ENCODE assay signal across 8 mouse cellular contexts in genomic region chr14:21075751-21076500, GRCm38 (mm10). TPM values are rescaled to one million over a fixed set of nuclear protein-coding genes. Genes with fewer than 3 reads are reported as not detected.
DNase-seq lines count a peak whose midpoint lies in the region; ATAC-seq and TF ChIP-seq lines count a peak whose summit lies in the region.

No protein-coding gene starts in this region.

- H3K79me2 ChIP-seq in CH12.LX (replicated peaks; ENCODE audit: control insufficient read depth, extremely low read depth, insufficient read depth, poor library complexity, severe bottlenecking) = no peaks in the 10 kb centered on the region

- peak overlapping the region; percentile 55 to 90 (median 75) for H3K4me3 ChIP-seq in CH12.LX (replicated peaks in 1 of 3; ENCODE audit: low read depth in 2 of 3, low read length in 2 of 3, poor library complexity in 1 of 3)
- H3K4me3 ChIP-seq in forebrain, embryonic 10.5 days = peak overlapping the region; percentile 75
- peak overlapping the region; percentile 79 for H3K4me3 ChIP-seq in heart, embryonic 15.5 days
- H3K4me3 ChIP-seq in liver, embryonic 14.5 days (ENCODE audit: insufficient read depth in 1 of 2, low read depth in 2 of 2, low read length in 2 of 2) = peak overlapping the region; percentile 60 to 80
- peak overlapping the region; percentile 68 for H3K4me3 ChIP-seq in stomach, embryonic 15.5 days (replicated peaks)

- no peaks in the 10 kb centered on the region for H3K27me3 ChIP-seq in CH12.LX (replicated peaks)
- no peaks in the 10 kb centered on the region for H3K27me3 ChIP-seq in forebrain, embryonic 10.5 days (ENCODE audit: poor library complexity, severe bottlenecking)
- no peaks in the 10 kb centered on the region for H3K27me3 ChIP-seq in heart, embryonic 15.5 days
- H3K27me3 ChIP-seq in liver, embryonic 14.5 days (ENCODE audit: control insufficient read depth, insufficient read depth, low read length) = no peaks in the 10 kb centered on the region
- no peaks in the 10 kb centered on the region for H3K27me3 ChIP-seq in stomach, embryonic 15.5 days (replicated peaks)

- no peak overlapping the region for H3K27ac ChIP-seq in CH12.LX (ENCODE audit: insufficient read depth, low read depth)
- H3K27ac ChIP-seq in forebrain, embryonic 10.5 days = peak overlapping the region; percentile 87
- H3K27ac ChIP-seq in heart, embryonic 15.5 days = peak overlapping the region; percentile 93
- peak overlapping the region; percentile 86 for H3K27ac ChIP-seq in liver, embryonic 14.5 days
- H3K27ac ChIP-seq in stomach, embryonic 15.5 days = peak overlapping the region; percentile 90

- TF ChIP-seq RAD21 in CH12.LX (IDR thresholded peaks at IDR 0.05; ENCODE audit: low read depth, low read length) = no peak

- peaks cover 2 to 16% of the 10 kb centered on the region in 2 experiments; a peak in 2 of 4 replicates for H3K4me1 ChIP-seq in CH12.LX (ENCODE audit: control insufficient read depth in 1 of 2, insufficient read depth in 2 of 2)
- peaks cover 21% of the 10 kb centered on the region for H3K4me1 ChIP-seq in forebrain, embryonic 10.5 days
- peaks cover 36% of the 10 kb centered on the region for H3K4me1 ChIP-seq in heart, embryonic 15.5 days (replicated peaks)
- peaks cover 40 to 42% of the 10 kb centered on the region in 2 experiments for H3K4me1 ChIP-seq in liver, embryonic 14.5 days (replicated peaks; ENCODE audit: control insufficient read depth in 2 of 2, insufficient read depth in 2 of 2, low read length in 1 of 2)
- H3K4me1 ChIP-seq in stomach, embryonic 15.5 days = peaks cover 12% of the 10 kb centered on the region; the same call in 1 of the 2 replicates

- peak; percentile 99 for ATAC-seq in heart, embryonic 15.5 days (replicated peaks; ENCODE audit: insufficient number of reproducible peaks, insufficient read depth, low FRiP score, low read depth)
- ATAC-seq in liver, embryonic 14.5 days (ENCODE audit: insufficient read depth) = peak; percentile 93
- peak; percentile 96 for ATAC-seq in stomach, embryonic 15.5 days (ENCODE audit: insufficient read depth, low FRiP score, low read depth)

- under 1% methylated on average over 59 of the region's 59 CpGs for WGBS in forebrain, embryonic 10.5 days
- WGBS in heart, embryonic 15.5 days = 0% methylated on average over 53 of the region's 59 CpGs
- 0% methylated on average over 59 of the region's 59 CpGs for WGBS in liver, embryonic 14.5 days (ENCODE audit: insufficient replicate concordance)
- under 1% methylated on average over 59 of the region's 59 CpGs for WGBS in stomach, embryonic 15.5 days

- dilution Hi-C loops in CH12.LX (cut with MboI; ENCODE audit: extremely low pct_ligation_motif_present, extremely low pct_unique_long_range_greater_than_20kb, low sequenced_read_pairs) = no loop called here

- peak overlapping the region; percentile 68 for H3K9ac ChIP-seq in CH12.LX (ENCODE audit: insufficient read depth, low read depth)
- peak overlapping the region; percentile 81 for H3K9ac ChIP-seq in heart, embryonic 15.5 days
- H3K9ac ChIP-seq in liver, embryonic 14.5 days (replicated peaks) = peak overlapping the region; percentile 80
- H3K9ac ChIP-seq in stomach, embryonic 15.5 days = peak overlapping the region; percentile 69

- H3K36me3 ChIP-seq in CH12.LX (replicated peaks in 1 of 2; ENCODE audit: control insufficient read depth in 1 of 2, insufficient read depth in 1 of 2, low read length in 1 of 2) = no peaks in the 10 kb centered on the region
- no peaks in the 10 kb centered on the region for H3K36me3 ChIP-seq in forebrain, embryonic 10.5 days (replicated peaks)
- no peaks in the 10 kb centered on the region for H3K36me3 ChIP-seq in heart, embryonic 15.5 days
- H3K36me3 ChIP-seq in liver, embryonic 14.5 days (replicated peaks; ENCODE audit: control insufficient read depth, insufficient read depth, low read depth) = no peaks in the 10 kb centered on the region
- no peaks in the 10 kb centered on the region for H3K36me3 ChIP-seq in stomach, embryonic 15.5 days

- no peaks in the 10 kb centered on the region for H3K9me3 ChIP-seq in CH12.LX (replicated peaks; ENCODE audit: low read length)
- no peaks in the 10 kb centered on the region for H3K9me3 ChIP-seq in forebrain, embryonic 10.5 days
- H3K9me3 ChIP-seq in heart, embryonic 15.5 days (replicated peaks) = no peaks in the 10 kb centered on the region
- H3K9me3 ChIP-seq in liver, embryonic 14.5 days (ENCODE audit: control insufficient read depth, low read length) = no peaks in the 10 kb centered on the region
- H3K9me3 ChIP-seq in stomach, embryonic 15.5 days = no peaks in the 10 kb centered on the region

- H3K4me2 ChIP-seq in CH12.LX (ENCODE audit: insufficient read depth, low read depth, poor library complexity, severe bottlenecking) = peak overlapping the region; percentile 80
- H3K4me2 ChIP-seq in heart, embryonic 15.5 days = peak overlapping the region; percentile 87
- H3K4me2 ChIP-seq in liver, embryonic 14.5 days (ENCODE audit: low read depth) = peak overlapping the region; percentile 95
- peak overlapping the region; percentile 84 for H3K4me2 ChIP-seq in stomach, embryonic 15.5 days

- DNase-seq in CH12.LX (ENCODE audit: extremely low read depth) = peak; percentile 72
- DNase-seq in c-Kit-positive CD71-negative TER-119-negative erythroid progenitor cells, embryonic 14.5 days (ENCODE audit: low read depth) = peak; percentile 77
- DNase-seq in forebrain, embryonic 10.5 days (ENCODE audit: extremely low spot score, low spot score) = peak; percentile 86
- DNase-seq in kidney, postnatal 25 days = peak; percentile 91 to 97
- DNase-seq in liver, embryonic 14.5 days (ENCODE audit: low read depth in 3 of 3, low spot score in 3 of 3) = peak; percentile 84 to 86 (median 85)
- DNase-seq in neural tube, embryonic 10.5 days (ENCODE audit: extremely low spot score, low spot score) = peak; percentile 91

- in situ Hi-C loops in CH12.LX (cut with MboI; ENCODE audit: low pct_ligation_motif_present, low pct_unique_long_range_greater_than_20kb, low sequenced_read_pairs) = no loop called here

- no peak for TF ChIP-seq EP300 in CH12.LX (IDR thresholded peaks at IDR 0.05; ENCODE audit: low read length)
- no peak for TF ChIP-seq EP300 in liver, embryonic 14.5 days (IDR thresholded peaks at IDR 0.05; ENCODE audit: low read depth)

- no peak for TF ChIP-seq CTCF in CH12.LX (conservative IDR thresholded peaks at IDR 0.05 in 1 of 2, IDR thresholded peaks at IDR 0.05 in 1 of 2; ENCODE audit: low read depth in 2 of 2, low read length in 2 of 2)
- peak; percentile 25; the same call in 1 of the 2 replicates for TF ChIP-seq CTCF in liver, embryonic 14.5 days (IDR thresholded peaks at IDR 0.05; ENCODE audit: low read depth)

- TF ChIP-seq POLR2A in CH12.LX (IDR thresholded peaks at IDR 0.05; ENCODE audit: low read depth, low read length) = peak; percentile 56; the same call in 1 of the 2 replicates

TF ChIP-seq in CH12.LX, 34 proteins besides CTCF, POLR2A, EP300 and RAD21 (continues in another document):
- TF ChIP-seq MAFK (IDR thresholded peaks at IDR 0.05; ENCODE audit: insufficient replicate concordance, low read length) (no peak), GABPA (IDR thresholded peaks at IDR 0.05; ENCODE audit: insufficient replicate concordance, low read depth, low read length) (no peak), ETS1 (conservative IDR thresholded peaks at IDR 0.05; ENCODE audit: low read depth, low read length) (no peak), UBTF (IDR thresholded peaks at IDR 0.05; ENCODE audit: low read depth, low read length) (0 out of 2 replicates have a peak, but pooled peaks have one; percentile 53), NRF1 (IDR thresholded peaks at IDR 0.05; ENCODE audit: low read depth, low read length) (peak; percentile 57; the same call in 1 of the 2 replicates), CHD1 (IDR thresholded peaks at IDR 0.05; ENCODE audit: low read depth, low read length) (no peak), MAX (IDR thresholded peaks at IDR 0.05; ENCODE audit: low read length) (peak; percentile 48; the same call in 1 of the 2 replicates), POLR2AphosphoS2 (IDR thresholded peaks at IDR 0.05; ENCODE audit: low read depth, low read length) (no peak), CHD2 (IDR thresholded peaks at IDR 0.05; ENCODE audit: low read length) (no peak), SMC3 (IDR thresholded peaks at IDR 0.05; ENCODE audit: low read depth, low read length) (no peak), JUN (IDR thresholded peaks at IDR 0.05; ENCODE audit: insufficient read depth, low read depth, low read length) (no peak), E2F4 (IDR thresholded peaks at IDR 0.05; ENCODE audit: insufficient replicate concordance, low read depth, low read length) (no peak), RCOR1 (conservative IDR thresholded peaks at IDR 0.05; ENCODE audit: low read depth, low read length) (no peak), PAX5 (IDR thresholded peaks at IDR 0.05; ENCODE audit: low read length) (no peak), TCF12 (IDR thresholded peaks at IDR 0.05; ENCODE audit: low read depth, low read length) (peak; percentile 48; the same call in 1 of the 2 replicates), ZNF384 (IDR thresholded peaks at IDR 0.05; ENCODE audit: low read depth, low read length) (no peak), USF2 (conservative IDR thresholded peaks at IDR 0.05; ENCODE audit: low read depth, low read length) (peak; percentile 57), ZMIZ1 (IDR thresholded peaks at IDR 0.05; ENCODE audit: low read depth, low read length) (peak; percentile 60)

RNA-seq across cellular contexts. Expression of gene Adk, which starts 23.6 kb away (rescaled TPM):
- 59.0 and 84.9 TPM in 2 replicates for total RNA-seq in CH12.LX (2012; rRNA removed)
- 123 and 129 TPM in 2 replicates for total RNA-seq in CH12.LX (2014; rRNA removed)
- 47.9 and 58.8 TPM in 2 replicates for polyA plus RNA-seq in CH12.LX (2012; ENCODE audit: insufficient read length, low read depth)
- 171 and 172 TPM in 2 replicates for polyA plus RNA-seq in forebrain, embryonic 10.5 days (2016; fragmentation: Nextera tagmentation; extraction: Ambion mirVana)
- 184 and 223 TPM in 2 replicates for polyA plus RNA-seq in heart, embryonic 15.5 days (2015; fragmentation: Nextera tagmentation; extraction: Ambion mirVana)
- polyA plus RNA-seq in liver, embryonic 14.5 days (2012; rRNA removed) = 43.2 and 56.9 TPM in 2 replicates
- 172 and 180 TPM in 2 replicates for polyA plus RNA-seq in liver, embryonic 14.5 days (2014; fragmentation: Nextera tagmentation; extraction: Ambion mirVana)
- polyA plus RNA-seq in stomach, embryonic 15.5 days (2015; fragmentation: Nextera tagmentation; extraction: Ambion mirVana) = 167 and 178 TPM in 2 replicates

RNA-seq across cellular contexts. Expression of gene Ap3m1, which starts 23.6 kb away (rescaled TPM):
- total RNA-seq in CH12.LX (2012; rRNA removed) (32.6 and 38.7 TPM in 2 replicates), CH12.LX (2014; rRNA removed) (73.4 and 78.3 TPM in 2 replicates)
- polyA plus RNA-seq in CH12.LX (2012; ENCODE audit: insufficient read length, low read depth) = 60.3 and 61.7 TPM in 2 replicates
- polyA plus RNA-seq in forebrain, embryonic 10.5 days (2016; fragmentation: Nextera tagmentation; extraction: Ambion mirVana) = 99.9 and 101 TPM in 2 replicates
- polyA plus RNA-seq in heart, embryonic 15.5 days (2015; fragmentation: Nextera tagmentation; extraction: Ambion mirVana) = 53.7 and 54.1 TPM in 2 replicates
- 11.7 and 22.3 TPM in 2 replicates for polyA plus RNA-seq in liver, embryonic 14.5 days (2012; rRNA removed)
- 40.4 and 41.4 TPM in 2 replicates for polyA plus RNA-seq in liver, embryonic 14.5 days (2014; fragmentation: Nextera tagmentation; extraction: Ambion mirVana)
- 60.2 and 63.8 TPM in 2 replicates for polyA plus RNA-seq in stomach, embryonic 15.5 days (2015; fragmentation: Nextera tagmentation; extraction: Ambion mirVana)
